Mouse (Mus musculus) midbrain, embryonic 10.5 days (tissue): ENCODE data around the gene Lmx1b. TPM values are rescaled to one million over a fixed set of nuclear protein-coding genes. Genes with fewer than 3 reads are reported as not detected.

Source experiments
- DNase-seq: peaks from one replicate; pipeline ENCODE4 v3.0.0-alpha.2; 2017; ENCODE audit warnings: low spot score
- H3K27ac ChIP-seq: fragments of 300-500 bp; sonication (generic); replicated peaks from 2 replicates; pipeline ENCODE4 v1.5.1; 2016; ENCODE audit warnings: mild to moderate bottlenecking
- H3K27me3 ChIP-seq: fragments of 300-500 bp; sonication (generic); 2 replicates; pipeline ENCODE4 v1.6.1; 2016; ENCODE audit warnings: low read depth, mild to moderate bottlenecking; ENCODE audit not compliant: poor library complexity, severe bottlenecking
- H3K36me3 ChIP-seq: fragments of 300-500 bp; sonication (generic); 2 replicates; pipeline ENCODE4 v1.6.1; 2016; ENCODE audit warnings: mild to moderate bottlenecking, moderate library complexity
- H3K4me1 ChIP-seq: fragments of 300-500 bp; sonication (generic); 2 replicates; pipeline ENCODE4 v1.6.1; 2016
- H3K4me3 ChIP-seq: fragments of 300-500 bp; sonication (generic); 2 replicates; pipeline ENCODE4 v1.5.1; 2016; ENCODE audit warnings: mild to moderate bottlenecking, moderate library complexity
- H3K9me3 ChIP-seq: fragments of 300-500 bp; sonication (generic); replicated peaks from 2 replicates; pipeline ENCODE4 v1.6.1; 2016; ENCODE audit warnings: mild to moderate bottlenecking
- WGBS: fragments of 180-500 bp; shearing (Covaris S2); methylation state at CpG from one replicate; pipeline ENCODE4 v1.1.7; 2016; 5-methylcytosine and 5-hydroxymethylcytosine counted together
- polyA plus RNA-seq: library from polyadenylated mRNA; unstranded; fragments of >200 nt; fragmentation: Nextera tagmentation; extraction: Ambion mirVana; gene quantifications from 2 replicates; pipeline ENCODE4 v1.2.1, GENCODE M21; 2016

Gene Lmx1b
- polyA plus RNA-seq, 1 experiment from 2014 or later: 3.1 TPM

- no peak for DNase-seq
- H3K27me3 ChIP-seq: 0 out of 2 replicates have a peak, but pooled peaks cover 4% of the 10 kb centered on the region
- H3K4me1 ChIP-seq: no peaks in the 10 kb centered on the region
- H3K36me3 ChIP-seq: no peaks in the 10 kb centered on the region
- WGBS: 89% methylated on average over 8 of the region's 8 CpGs
- no peak overlapping the region for H3K27ac ChIP-seq
- H3K4me3 ChIP-seq: no peak overlapping the region
- 0 out of 2 replicates have a peak, but pooled peaks cover 3% of the 10 kb centered on the region for H3K9me3 ChIP-seq
Measured at GRCm38 (mm10) chr2:33515431-33515830, 124.9 kb downstream of the Lmx1b start.

Other genes with a start within 250 kb of the Lmx1b start
- 6.1 and 7.4 TPM in 2 replicates for gene Zbtb34, start 209.2 kb downstream of the Lmx1b start, polyA plus RNA-seq
- gene Zbtb43, start 172.0 kb downstream of the Lmx1b start, polyA plus RNA-seq: 20.3 and 25.3 TPM in 2 replicates
- 19.0 and 23.5 TPM in 2 replicates for gene Mvb12b, start 247.4 kb upstream of the Lmx1b start, polyA plus RNA-seq